Mouse (Mus musculus) myocyte (in vitro differentiated cells): Measurements from ENCODE around the gene Dusp22.

Source experiments
- MAX ChIP-seq: IDR thresholded peaks from one replicate; pipeline ENCODE4 v1.6.1; 2011; ENCODE audit warnings: low read depth, mild to moderate bottlenecking, control low read depth
- REST ChIP-seq: IDR thresholded peaks from one replicate; pipeline ENCODE4 v1.6.1; 2011; ENCODE audit warnings: mild to moderate bottlenecking, control low read depth, moderate library complexity; ENCODE audit not compliant: insufficient read depth, insufficient read length

GRCm38 (mm10) chr13:30738310-30738840, 78.6 kb downstream of the Dusp22 start:
- TF ChIP-seq REST (no peak), MAX (no peak)
